Mouse (Mus musculus) gastrocnemius, postnatal 25 days (tissue): Measurements from ENCODE around the gene Pate2. TPM values are rescaled to one million over a fixed set of nuclear protein-coding genes. Genes with fewer than 3 reads are reported as not detected.

Source experiments
- DNase-seq: peaks from one replicate; pipeline ENCODE4 v3.0.0; 2022
- long read RNA-seq, 2 experiments: library from polyadenylated mRNA; stranded (forward); transcript quantifications; one replicate each; pipeline ENCODE4 v2.0.0; 2021
- total RNA-seq, 2 experiments: library from RNA; stranded (reverse); gene quantifications; 1 replicate in 1 of 2; 2 replicates in 1 of 2; pipeline ENCODE4 v1.2.3; 2021

Gene Pate2
- not detected for total RNA-seq
- long read RNA-seq, experiment 1 = 0 reads
- long read RNA-seq, experiment 2 = 0 reads

- peak; percentile 90 for DNase-seq
Observed at GRCm38 (mm10) chr9:35569571-35570534, at the start of gene Pate2, which contains the start of gene Hyls1. Gene Pate2, plus strand, starts transcription at chr9:35570284. Gene Hyls1, minus strand, starts transcription at chr9:35570398.

DNA sequence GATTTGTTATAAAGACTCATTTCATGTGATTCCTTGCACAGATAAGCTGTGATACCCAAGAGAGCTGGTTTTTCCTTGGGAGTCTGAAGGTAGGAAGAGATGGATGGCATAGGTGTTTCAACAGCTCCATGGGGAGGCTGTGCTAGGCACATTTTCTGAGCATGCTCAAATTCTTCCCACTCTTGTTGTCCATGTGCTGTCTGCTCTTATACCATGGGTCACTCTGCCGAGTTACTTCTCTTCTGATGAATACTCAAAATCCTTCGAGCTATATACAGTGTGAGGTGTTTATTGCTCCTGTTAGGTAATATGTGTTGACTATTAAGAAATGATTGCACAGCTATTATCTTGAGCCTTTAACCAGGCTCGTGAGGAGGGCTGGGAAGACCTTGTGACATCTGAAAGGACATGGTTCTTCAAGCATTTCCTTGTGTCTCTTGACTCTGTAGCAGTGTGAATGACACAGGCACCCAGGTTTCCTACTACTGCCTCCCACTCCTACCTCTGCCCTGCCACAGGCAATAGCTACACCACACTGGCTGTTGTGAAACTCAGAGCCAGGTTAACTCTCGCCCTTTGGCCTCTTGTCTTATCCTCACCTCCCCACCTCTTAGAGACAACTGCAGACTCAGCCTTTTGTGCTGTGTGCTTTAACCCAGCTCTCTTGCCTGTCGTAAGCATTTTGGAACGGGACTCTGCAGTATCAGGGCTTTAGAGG, 49.3 kb upstream of the Pate2 start:
- DNase-seq = no peak

DNA sequence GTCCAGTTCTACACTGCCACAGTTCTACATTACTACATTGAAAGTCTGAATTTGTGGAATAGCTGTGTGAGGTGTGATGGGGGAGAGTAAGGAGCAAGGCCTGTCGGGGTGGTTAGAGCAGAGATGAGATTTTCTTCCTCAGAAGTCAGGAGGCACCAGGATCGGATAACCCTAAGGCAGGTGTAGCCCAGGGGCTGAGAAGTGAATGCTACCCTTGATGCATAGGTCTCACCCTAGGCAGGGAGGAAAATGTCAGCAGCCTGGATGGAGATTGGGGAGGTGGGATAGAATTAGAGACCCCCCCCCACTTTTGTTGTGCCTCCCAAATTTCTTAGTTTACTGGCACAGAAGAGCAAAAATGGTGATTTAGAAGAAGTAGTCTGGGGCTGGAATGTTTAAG, 47.8 kb upstream of the Pate2 start:
- no peak for DNase-seq

DNA sequence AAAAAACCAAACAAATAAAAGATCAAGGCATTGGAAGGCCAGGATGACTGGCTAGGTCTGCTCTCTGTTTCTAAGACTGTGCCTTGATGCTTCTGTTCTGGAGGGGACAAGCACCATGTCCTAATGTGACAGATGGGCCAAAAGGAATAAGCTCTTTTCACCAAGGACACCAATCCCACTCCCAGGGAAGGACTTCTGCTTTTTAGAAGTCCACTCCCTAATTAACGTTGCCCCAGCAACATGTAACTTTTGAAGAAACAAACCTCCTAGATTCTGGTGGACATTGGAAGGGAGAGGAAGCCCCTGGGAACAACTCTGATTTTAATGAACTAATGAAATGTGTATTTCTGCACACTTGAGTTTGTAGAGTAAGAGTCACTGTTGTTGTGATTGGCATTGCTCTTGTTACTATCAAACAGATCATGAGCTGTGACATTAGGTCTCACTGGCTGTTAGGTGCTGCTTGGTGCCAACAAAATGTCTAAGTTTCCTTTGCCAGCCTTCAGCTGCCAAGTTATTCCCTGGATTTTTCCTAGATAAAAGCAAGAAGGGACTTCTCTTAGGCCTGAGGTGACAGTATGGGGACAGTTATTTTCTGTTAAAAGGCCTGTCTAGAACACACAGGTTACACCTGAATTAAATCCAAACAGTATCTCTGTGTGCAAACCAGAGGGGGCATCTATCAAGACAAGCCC, 47.1 kb upstream of the Pate2 start:
- no peak for DNase-seq

DNA sequence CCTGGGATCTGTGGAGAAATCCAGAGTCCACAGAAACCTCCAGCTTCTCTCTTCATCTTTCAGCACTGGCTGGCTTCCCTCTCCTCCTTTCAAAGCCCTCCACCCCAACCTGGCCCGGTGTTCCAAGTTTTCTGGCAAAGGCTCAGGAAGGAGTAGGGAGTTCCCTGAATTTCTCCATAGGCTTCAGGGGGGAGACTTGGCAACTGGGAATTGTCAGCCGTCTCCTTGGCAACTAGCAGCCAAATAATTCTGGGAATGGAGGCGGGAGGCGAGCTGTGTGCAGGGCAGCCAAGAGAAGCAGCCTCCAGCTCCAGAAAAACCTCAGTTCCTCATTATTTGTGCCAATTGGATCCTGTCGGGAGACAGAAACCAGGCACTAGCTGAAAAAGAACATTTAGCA, 46.5 kb upstream of the Pate2 start:
- peak; percentile 61 for DNase-seq

DNA sequence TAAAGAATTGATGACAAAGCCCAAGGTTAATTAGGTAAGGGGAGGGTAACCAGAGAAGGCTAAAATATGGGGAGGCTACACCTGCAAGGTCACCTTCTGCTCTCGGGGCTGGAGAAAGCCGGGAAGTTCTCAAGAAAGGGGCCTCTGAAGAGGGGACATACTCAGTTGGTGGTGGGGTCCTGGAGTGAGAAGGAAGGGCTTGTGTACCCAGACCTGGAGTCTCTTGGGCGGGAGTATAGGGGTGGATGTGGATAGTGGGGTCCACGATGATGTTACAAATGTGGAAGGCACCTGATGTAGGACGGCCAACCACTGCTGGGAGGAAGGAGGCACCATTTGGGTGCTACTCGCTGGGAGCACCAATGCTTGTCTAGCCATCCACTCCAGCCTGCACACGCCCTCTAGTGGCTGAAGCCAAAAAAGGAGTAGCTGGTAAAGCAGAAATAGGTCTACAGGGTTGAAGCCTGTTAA, 46.1 kb upstream of the Pate2 start:
- DNase-seq = peak; percentile 58

DNA sequence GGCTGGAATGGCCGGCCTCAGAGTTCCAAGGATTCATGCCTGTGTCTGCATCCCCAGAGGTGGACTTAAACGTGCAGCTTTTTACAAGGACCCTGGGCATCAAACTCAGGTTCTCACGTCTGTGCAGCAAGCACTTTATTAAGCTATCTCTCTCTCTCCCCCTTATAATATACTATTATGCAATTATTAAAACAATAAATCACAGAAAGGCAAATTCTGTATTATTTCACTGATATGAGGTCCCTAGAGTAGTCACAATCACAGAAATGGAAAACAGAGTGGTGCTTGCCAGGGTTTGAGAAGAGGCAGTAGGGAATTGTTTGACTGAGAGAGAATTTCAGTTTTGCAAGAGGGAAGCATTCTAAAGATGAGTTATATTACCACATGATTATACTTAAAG, 40.9 kb upstream of the Pate2 start:
- no peak for DNase-seq

GRCm38 (mm10) chr9:35529796-35530195, 40.3 kb upstream of the Pate2 start:
- DNase-seq = no peak

DNA sequence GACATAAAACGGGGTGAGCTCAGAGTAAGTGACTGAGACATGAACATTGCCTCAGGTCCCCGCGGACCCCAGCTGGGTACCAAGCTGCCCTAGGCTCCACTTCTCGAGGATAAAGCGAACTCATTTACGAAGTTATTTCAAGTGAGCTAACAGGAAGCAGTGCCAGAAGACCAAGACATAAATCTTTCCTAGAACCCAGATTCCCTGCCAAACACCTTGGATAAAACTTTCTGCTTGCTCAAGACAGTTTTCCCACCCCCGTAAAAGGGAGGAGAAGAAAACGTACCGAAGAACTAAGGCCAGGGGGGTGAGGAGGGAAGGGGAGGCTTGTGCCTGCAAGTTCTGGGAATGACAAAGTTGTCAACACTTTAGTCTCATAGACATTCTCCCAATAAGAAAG, 36.8 kb upstream of the Pate2 start:
- no peak for DNase-seq

DNA sequence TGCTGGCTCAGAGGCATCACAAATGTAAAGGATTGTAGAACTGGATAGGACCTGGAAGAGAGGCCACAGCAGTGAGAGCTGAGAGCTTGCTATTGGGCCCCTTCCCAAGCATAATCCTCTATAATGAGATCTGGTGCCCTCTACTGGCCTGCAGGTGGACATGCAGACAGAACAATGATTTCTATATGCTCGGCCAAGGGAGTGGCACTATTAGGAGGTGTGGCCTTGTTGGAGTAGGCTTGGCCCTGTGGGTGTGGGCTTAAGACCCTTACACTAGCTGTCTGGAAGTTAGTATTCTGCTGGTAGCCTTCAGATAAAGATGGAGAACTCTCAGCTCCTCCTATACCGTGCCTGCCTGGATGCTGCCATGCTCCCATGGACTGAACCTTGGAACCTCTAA, 35.0 kb upstream of the Pate2 start:
- DNase-seq = no peak

DNA sequence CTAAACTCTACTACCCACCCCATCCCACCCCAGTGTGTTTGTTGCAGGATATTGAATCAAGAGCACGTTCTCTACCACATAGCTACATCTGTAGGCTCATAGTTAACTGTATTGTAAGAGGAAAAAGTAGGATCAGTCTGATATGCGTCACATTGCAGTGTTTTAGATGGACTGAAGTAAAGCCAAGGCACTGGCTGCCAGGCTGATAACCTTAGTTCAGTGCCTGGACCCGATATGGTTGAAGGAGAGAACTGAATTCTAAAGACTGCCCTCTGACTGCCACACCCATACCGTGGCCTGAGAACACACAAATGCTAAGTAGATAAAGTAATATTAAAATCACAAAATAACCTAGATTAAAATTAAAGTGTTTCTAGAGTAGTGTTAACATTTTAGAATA, 34.2 kb upstream of the Pate2 start:
- no peak for DNase-seq

GRCm38 (mm10) chr9:35539001-35539750, 30.9 kb upstream of the Pate2 start:
- no peak for DNase-seq

GRCm38 (mm10) chr9:35541024-35541423, 29.1 kb upstream of the Pate2 start:
- no peak for DNase-seq

GRCm38 (mm10) chr9:35541488-35541887, 28.6 kb upstream of the Pate2 start:
- DNase-seq = peak; percentile 26

DNA sequence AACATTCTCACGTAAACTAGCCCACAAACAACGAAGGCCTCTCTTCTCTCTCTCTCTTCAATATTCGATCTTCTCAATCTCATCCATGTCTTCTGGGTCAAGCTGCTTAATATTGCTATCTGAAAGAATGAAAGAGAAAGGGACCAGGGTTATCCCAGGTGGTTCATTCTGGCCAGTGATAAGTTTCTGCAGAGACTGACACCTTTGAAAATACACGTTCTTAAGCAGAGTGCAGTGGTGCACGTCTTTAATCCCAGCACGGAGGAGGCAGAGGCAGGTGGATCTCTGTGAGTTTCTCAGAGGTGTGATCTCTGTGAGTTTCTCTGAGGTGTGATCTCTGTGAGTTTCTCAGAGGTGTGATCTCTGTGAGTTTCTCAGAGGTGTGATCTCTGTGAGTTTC, 28.1 kb upstream of the Pate2 start:
- DNase-seq = no peak

DNA sequence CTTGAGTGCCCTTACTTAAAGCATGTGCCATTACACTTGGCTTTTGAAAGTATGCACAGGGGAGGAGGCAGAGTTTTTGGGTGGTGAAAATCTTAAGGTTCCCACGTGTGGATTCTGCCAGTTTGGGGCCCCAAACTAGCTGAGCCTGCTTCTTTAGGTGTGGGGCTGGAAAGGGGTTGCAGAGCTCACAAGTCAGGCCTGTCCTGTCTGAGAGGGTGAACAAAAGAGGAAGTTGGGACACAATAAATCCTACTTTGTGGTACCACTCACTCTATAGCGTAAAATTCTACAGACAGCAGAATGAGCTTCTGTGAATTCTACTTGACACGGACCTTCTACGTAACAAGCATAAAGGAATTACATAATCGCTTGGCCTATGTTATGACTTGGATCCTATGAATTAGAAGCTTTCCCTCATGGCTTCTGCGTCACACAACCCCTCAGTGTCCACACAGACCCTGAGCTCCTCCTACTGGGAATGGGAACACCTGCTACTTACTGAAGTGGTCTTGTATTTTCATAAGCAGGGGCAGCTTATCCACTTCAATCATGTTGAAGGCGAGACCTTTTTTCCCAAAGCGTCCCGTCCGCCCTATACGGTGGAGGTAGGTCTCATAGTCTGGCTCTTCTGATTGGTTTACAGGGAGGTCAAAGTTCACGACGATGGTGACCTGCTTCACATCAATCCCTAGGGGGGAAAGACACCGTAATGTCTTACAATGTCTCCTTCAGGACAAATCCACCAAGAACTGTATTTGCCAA, 26.8 kb upstream of the Pate2 start:
- no peak for DNase-seq

- DNase-seq = no peak
Observed at GRCm38 (mm10) chr9:35544666-35545065, 25.4 kb upstream of the Pate2 start.

- no peak for DNase-seq
Observed at GRCm38 (mm10) chr9:35545704-35546103, 24.4 kb upstream of the Pate2 start.

DNA sequence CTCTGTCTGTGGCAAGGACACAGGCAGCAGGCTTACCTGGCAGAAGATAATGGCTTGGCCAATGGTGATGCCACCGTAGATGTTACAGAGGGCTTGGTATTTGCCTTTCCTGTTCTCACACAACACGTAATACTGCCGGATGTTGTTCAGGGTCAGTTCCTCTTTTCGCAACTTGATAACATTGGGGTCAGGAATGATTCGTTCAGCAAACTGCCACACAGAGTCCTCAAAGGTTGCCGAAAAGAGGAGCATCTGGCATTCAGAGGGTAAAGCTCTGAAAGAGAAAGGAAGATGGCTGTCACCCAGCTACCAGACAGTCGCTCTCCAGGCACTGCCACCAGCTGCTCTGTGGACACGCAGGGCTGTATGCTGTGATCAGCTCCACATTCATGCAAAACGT, 23.3 kb upstream of the Pate2 start:
- DNase-seq = no peak

- DNase-seq = no peak
Observed at GRCm38 (mm10) chr9:35548455-35548854, 21.6 kb upstream of the Pate2 start.
